19 mouse cellular contexts compared by ENCODE assay signal in genomic region chr3:159181504-159181903, GRCm38 (mm10).
"Had no signal": no experiment of that assay in that cellular context is flagged by ENCODE, and none has a peak within 500 bp of the region (broad histone marks: within the 10 kb centered on the region; RNA-seq: fewer than 3 reads in every experiment).

No protein-coding gene starts in this region.

- H3K9me3 ChIP-seq: kidney, embryonic 15.5 days; limb, embryonic 12.5 days; limb, embryonic 15.5 days; midbrain, embryonic 12.5 days; midbrain, embryonic 15.5 days; neural tube, embryonic 13.5 days had no signal

- H3K36me3 ChIP-seq: kidney, embryonic 15.5 days; limb, embryonic 12.5 days; limb, embryonic 15.5 days; midbrain, embryonic 12.5 days; midbrain, embryonic 15.5 days; neural tube, embryonic 13.5 days had no signal

- DNase-seq: kidney, postnatal 10 days; kidney, postnatal 36 days; left cerebral cortex, postnatal 4 days; liver, postnatal 0 days; lung, embryonic 14.5 days; retina, postnatal 1 day; thymus, adult 2 months; thymus, postnatal 14 days; thymus, postnatal 4 days had no signal

- H3K4me2 ChIP-seq: kidney, embryonic 15.5 days; limb, embryonic 12.5 days; limb, embryonic 15.5 days; liver, embryonic 11.5 days; lung, embryonic 14.5 days; midbrain, embryonic 12.5 days; midbrain, embryonic 15.5 days; neural tube, embryonic 13.5 days had no signal

- H3K27ac ChIP-seq: kidney, embryonic 15.5 days; limb, embryonic 12.5 days; limb, embryonic 15.5 days; liver, embryonic 14.5 days; macrophage; midbrain, embryonic 12.5 days; midbrain, embryonic 15.5 days; neural tube, embryonic 13.5 days; stomach, postnatal 0 days had no signal

- H3K27me3 ChIP-seq: kidney, embryonic 15.5 days; limb, embryonic 12.5 days; limb, embryonic 15.5 days; midbrain, embryonic 12.5 days; midbrain, embryonic 15.5 days; neural tube, embryonic 13.5 days had no signal

- H3K4me1 ChIP-seq: kidney, embryonic 15.5 days; limb, embryonic 12.5 days; limb, embryonic 15.5 days; midbrain, embryonic 12.5 days; midbrain, embryonic 15.5 days; neural tube, embryonic 13.5 days had no signal

- H3K9ac ChIP-seq: kidney, embryonic 15.5 days; limb, embryonic 12.5 days; limb, embryonic 15.5 days; liver, embryonic 14.5 days; liver, postnatal 0 days; lung, embryonic 14.5 days; midbrain, embryonic 12.5 days; midbrain, embryonic 15.5 days; neural tube, embryonic 13.5 days had no signal

- H3K4me3 ChIP-seq: kidney, embryonic 15.5 days; limb, embryonic 12.5 days; limb, embryonic 15.5 days; midbrain, embryonic 12.5 days; midbrain, embryonic 15.5 days; neural tube, embryonic 13.5 days had no signal
